Mouse (Mus musculus) adrenal gland, adult 18-20 months (tissue): Measurements from ENCODE around the gene Bbs10. TPM values are rescaled to one million over a fixed set of nuclear protein-coding genes. Genes with fewer than 3 reads are reported as not detected.
A peak's percentile ranks its signal among the peaks of the same experiment; 100 is the strongest.

Experiments
- DNase-seq, 2 experiments: peaks; one replicate each; pipeline ENCODE4 v3.0.0; 2021 to 2022; ENCODE audit warnings: low spot score in 2 of 2
- long read RNA-seq, 2 experiments: library from polyadenylated mRNA; stranded (forward); transcript quantifications; one replicate each; pipeline ENCODE4 v2.0.0; 2021
- total RNA-seq, 2 experiments: library from RNA; stranded (reverse); gene quantifications; 1 replicate in 1 of 2; 2 replicates in 1 of 2; pipeline ENCODE4 v1.2.3; 2021

The Bbs10 gene
- total RNA-seq = 1 to 10 TPM; 3.8 to 4.4 TPM
- long read RNA-seq, experiment 1, partial matches to known transcripts = 0 of 5 reads
- long read RNA-seq, experiment 1, other reads (novel, unspliced or antisense) = 0 of 5 reads
- long read RNA-seq, experiment 2, transcript Bbs10-201 (2 exons, 2,744 nt) = major isoform, 10 of 10 reads
- long read RNA-seq, experiment 2, partial matches to known transcripts = 0 of 10 reads
- long read RNA-seq, experiment 2, other reads (novel, unspliced or antisense) = 0 of 10 reads

DNA sequence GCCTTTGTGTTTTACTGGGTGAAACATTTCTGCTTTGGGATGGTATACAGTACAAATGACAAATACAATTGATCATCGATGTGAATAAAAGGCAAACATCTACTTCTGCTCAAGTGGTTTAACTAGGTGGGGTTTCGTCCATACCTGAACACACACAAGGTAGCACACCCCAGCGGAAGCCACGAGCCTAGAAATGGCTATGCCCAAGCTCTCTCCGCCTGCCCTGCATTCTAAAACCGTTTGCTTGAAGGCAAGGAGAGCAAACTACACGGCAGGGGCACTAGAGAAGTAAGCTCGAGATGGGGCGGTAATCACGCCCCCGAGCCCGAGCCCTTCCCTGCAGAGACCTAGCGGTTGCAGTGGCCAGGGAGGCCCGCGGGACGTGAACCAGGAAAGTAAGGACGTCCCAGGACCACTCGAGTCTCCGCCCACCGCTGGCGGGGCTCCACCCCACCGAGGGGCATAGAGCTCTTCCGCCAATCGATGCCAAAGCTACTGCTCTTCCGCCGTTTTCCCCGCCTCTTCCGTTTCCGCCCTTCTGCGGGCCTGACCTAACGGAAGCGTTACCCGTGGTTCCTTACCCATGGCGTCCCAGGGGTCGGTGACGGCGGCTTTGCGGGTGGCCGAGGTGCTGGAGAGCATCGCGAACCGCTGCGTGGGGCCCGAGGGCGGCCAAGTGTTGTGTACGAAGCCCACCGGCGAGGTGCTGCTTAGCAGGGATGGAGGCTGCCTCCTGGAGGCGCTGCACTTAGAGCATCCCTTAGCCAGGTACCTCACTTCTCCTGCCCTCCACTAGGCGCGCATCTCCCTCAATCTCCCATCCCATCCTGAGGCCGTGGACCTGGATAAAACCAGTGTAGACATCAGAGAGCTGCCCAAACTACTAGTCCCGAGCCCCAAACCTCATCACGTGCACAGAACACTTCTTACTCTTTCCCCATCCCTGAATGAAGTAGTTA lies at the start of gene Bbs10:
TSS of gene Bbs10 (plus strand) at position 540 of the 959 bp plus-strand sequence.
- peak; percentile 91 to 95 for DNase-seq

DNA sequence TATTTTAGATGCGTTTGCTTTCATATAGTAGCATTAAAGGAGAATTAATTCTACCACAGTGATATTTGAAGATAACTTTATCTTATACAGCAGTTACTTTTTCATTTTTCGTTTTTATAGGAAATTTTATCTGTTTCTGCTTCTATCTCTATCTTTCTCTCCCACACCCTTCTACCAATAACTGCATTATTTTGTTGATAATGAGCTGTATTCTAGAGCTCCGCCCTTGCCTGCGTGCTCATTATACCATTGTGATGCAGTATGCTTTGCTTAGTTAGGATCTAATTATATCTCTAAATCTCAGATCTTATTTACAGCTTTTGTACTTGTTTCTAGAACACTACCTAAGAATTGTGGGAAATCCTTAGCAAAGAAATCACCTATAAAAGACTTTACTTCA lies 48.3 kb upstream of the Bbs10 start:
- DNase-seq = no peak

DNA sequence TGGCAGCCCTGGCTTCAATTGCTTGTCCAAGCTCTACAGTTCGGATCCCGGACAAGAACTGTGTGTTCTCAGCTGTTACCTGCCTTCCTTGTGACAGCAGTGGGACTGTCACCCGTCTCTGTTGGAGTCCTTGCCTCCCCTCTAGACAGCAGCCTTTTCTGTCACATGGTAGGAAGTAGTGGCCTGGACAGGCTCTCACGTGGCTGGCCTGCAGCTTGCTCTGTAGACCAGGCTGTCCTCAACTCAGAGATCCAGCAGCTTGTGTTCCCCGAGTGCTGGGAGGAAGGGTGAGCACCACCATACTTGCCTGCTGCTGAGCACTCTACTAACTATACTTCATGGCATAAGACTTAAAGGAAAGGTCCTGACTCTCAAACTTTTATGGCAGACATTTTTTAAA lies 46.8 kb upstream of the Bbs10 start:
- no peak for DNase-seq

DNA sequence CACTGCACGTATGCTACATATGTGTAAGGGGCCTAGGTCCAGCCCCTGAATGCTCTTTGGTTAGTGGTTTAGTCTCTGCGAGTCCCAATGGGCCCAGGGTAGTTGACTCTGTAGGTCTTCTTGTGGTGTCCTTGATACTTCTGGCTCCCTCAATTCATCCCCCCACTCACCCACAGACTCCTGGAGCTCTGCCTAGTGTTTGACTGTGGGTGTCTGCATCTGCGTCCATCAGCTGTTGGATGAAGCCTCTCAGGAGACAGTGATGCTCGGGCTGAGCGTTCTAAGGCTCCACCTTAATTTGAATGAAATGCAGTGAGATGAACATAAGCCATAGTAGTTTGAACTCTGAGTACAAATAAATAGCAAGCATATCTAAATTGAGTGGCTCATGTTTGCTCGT lies 43.3 kb upstream of the Bbs10 start:
- DNase-seq = no peak

DNA sequence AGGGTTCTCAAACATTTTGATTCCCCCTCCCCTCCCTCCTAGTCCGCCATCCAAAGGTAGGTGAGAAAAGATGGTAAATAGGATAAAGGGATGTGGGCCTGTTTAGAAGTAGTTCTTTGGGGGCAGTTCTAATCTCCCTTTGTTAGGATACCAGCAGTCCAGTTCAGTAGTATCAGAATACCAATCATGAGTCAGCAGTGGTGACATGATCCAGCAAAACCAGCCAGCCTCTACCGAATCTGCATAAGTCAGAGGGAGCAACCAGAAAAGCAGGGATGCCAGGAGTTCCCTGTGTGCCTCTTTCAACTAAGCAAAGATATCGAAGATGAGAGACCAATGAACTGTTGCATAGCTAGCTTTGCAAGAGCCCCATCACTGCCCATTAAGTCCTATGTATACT lies 42.3 kb upstream of the Bbs10 start:
- no peak for DNase-seq

DNA sequence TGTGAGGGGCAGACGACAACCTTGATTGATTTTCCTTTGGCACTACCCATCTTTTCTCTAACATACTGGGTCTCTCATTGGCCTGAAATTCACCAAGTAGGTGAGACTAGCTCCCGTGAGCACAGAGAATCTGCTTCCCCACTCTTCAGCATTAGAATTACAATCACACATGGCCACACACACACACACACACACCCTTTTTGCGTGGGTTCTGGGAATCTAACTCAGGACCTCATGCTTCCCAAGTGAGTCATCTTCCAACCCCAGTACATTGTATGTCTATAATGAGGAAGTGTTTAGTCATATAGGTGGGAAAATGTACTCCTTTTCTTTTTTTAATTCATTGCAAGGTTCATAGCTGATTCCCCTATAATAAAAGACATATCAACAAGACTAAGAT lies 41.1 kb upstream of the Bbs10 start:
- DNase-seq = no peak

DNA sequence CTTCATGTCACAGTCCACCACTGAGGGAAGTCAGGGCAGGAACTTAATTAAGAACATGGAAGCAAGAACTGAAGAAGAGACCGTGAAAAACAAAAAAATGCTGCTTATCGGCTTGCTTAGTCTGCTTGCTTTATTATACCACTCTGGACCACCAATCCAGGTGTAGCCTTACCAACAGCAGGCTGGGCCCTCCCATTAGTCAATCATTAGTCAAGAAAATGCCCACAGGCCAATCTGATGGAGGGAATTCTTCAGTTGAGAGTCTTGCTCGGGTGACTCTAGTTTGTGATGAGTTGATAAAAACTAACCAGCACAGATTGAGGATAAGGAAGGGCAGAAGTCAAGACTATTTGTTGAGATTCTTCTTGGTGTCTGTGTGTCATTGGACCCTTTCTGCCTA lies 40.2 kb upstream of the Bbs10 start:
- DNase-seq = no peak

DNA sequence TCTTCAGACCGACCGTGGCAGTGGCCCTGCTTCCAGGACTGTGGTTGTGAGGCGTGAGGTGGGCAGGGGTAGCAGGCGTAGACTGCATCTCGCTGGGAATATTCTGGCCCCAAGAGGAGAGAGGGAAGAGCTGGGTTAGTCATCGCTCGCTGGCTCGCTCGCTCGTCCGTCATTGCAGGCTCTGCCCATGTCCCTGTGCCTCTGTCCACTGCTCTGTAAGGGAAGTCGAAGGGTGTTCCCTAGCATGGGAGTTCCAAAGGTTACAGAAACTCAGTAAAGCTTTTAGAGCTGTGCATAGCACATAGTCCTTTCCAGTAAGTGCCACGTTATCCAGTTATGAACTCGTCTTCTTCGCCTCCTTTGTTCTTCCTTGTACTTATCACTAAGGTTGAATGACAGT lies 26.8 kb upstream of the Bbs10 start:
- DNase-seq = no peak

DNA sequence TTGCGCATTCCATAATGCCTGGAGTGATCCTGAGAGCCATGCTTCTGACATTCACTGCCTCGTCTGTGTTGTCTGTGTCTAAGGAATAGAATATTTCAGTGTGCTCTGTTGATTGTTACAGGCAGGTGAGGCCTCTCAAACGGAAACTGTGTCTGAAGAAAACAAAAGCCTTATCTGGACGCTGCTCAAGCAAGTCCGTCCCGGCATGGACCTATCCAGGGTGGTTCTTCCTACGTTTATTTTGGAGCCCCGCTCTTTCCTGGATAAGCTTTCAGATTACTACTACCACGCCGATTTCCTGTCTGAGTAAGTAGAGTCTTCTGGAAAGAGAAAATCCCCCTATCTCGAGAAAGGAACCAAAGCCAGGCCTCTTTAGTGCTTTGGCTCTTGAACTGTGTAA lies 25.6 kb upstream of the Bbs10 start:
- no peak for DNase-seq

DNA sequence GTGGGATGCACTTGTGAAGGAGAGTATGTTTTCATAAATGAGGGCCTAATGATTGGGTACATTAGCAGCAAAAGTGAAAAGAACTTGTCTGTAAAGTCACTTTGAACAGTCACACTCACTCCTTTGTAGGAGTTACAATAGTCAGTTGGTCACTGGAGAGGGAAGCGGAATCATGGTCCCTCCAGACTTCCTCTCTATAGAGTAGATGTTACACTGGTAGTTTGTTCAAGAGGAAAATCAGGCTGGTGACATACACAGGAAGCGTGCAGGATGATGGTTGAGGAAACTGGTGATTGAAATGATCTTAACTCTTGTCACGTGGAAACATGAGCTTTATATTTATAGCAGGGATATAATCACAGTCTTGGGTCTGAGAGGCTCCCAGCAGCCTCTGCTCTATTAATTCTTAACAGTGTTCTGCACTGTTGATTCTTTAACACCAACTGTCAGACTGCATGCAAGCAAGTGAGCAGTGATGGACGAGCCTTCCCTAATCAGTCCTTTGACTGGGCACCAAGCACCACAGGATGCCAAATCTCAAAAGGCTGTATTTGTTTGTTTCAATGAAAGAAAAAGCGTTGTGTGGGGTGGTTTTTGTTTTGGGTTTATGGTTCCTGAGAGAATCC lies 24.9 kb upstream of the Bbs10 start:
- no peak for DNase-seq

DNA sequence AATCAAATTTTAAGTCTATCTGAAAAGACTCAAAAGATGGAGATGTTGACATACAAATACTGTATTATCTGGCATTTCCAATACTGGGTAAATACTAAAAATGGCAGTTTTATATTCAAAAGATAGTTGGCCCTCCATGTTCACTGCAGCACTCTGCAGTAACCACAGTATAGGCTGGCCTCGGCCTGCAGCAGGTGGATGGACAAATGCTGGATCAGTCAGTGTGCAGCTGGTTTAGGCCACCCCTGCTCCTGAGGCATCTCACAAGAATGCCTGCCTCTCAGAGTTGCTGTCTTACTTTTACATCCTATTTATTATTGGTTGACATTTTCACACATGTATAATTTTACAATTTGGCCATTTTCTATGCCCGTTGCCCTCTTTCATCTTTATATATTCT lies 22.7 kb upstream of the Bbs10 start:
- no peak for DNase-seq

DNA sequence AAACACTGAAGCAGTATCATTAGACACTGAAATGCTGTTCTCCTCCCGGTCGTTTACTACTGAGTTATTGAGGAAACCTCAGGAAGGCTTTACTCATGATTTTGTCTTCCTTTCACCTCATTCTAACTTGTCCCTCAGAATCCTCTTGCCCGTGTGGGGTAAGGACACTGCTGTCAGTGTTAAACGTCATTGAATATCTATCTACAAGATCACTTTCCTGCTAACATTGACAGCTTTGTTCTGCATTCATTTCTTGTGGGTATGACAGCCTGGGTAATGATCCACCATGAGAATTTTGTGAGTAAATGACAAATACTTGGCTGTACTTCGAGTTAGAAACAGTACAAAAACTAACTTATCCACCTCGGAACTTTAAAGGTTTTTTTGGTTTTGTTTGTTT lies 848 bp upstream of the Bbs10 start:
- no peak for DNase-seq

DNA sequence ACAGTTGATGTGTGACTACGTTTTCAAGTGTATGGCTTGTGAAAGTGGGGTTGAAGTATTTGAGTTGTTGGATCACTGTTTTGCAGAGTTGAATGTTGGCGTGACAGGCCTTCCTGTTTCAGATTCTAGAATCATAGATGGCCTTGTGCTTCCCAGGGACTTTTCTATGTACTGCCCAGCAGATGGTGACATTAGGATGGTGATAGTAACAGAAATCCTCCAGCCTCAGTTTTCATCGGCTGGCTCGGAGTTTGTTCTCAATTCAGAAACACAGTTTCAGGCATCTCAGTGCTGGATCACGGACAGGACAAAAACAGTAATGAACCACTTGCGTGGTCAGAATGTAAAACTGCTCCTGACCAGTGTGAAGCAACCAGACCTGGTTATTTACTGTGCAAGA lies 1.1 kb downstream of the Bbs10 start:
- peak in 1 of 2 experiments; percentile 5 for DNase-seq

DNA sequence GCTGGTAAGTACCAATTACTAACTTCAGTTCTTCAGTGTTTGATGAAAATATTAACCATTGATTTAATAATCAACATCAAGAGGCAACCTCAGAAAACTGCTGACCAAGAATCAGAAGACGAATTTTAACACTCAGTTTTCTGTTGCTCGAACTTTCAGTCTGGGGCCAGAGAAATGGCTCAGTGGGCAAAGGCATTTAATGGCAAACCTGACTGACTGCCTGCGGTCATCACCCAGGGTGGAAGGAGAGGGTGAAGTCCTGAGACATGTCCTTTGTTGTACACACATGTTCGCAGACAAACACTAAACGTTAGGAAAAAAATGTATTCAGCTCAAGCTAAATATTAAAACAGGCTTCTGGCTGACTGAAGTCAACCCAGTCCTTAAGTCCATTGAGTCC lies 2.6 kb downstream of the Bbs10 start:
- DNase-seq = no peak

DNA sequence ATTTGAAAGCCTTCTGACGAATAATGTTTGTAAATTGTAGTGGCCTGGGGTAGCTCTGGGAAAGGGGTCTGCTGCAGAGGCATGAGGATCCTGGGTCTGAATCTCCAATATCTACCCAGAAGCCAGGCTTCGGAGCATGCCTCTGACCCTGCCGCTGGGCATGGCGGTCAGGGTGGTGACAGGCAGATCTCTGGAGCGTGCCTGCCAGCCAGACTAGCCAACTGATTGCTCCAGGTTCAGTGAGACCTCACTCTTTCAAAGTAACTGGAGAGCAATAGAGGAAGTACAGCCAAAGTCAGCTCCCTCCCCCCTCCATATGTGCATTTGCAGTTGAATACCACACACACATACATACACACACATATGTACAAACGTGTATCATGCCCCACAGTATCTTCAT lies 4.0 kb downstream of the Bbs10 start:
- DNase-seq = no peak

DNA sequence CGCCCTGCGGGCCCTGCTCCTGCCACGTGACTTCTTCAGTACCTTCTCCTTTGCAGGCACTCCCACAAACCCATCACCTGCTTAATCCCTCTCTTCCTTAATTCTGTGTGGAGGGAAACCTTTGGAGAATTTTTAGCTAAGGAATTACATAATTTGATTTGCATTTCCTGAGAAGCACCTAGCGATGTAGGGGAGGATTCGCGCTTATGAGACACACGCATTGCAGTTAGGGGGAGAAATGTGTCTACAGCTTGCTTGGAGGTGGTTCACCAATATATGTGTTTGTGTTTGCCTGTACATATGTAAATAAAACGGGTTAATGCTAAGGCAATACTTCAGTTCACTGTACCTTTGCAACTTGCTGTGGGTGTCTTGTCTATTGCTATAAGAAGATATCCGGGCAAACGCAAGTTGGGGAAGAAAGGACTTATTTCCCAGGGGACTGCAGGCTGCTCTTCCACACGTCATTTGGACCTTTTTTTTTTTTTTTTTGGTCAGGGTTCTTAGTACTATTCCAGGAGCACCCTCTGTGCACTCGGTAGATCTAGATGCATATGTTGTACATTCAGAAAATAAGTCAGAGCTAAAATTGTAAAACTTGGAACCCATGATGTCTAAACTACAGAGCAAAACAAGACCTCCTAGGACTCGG lies 10.5 kb downstream of the Bbs10 start:
- no peak for DNase-seq

DNA sequence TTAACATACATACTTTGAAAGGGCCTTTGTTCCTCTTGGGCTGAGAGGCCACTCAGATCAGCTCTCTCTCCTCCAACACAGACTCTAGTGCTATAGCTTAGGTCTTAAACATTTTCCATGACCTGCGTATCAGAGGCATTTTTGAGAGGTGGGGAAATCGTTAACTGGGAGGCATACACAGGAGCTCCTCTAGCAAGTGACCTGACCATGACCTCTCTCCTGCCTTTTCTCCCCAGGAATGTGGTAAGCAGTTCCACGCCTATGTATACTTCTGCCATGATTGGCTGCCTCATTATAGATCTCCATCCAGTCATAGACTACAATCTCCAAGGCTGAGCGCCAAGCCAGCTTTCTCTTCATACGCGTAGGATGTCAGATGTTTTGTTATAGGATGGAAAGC lies 14.8 kb downstream of the Bbs10 start:
- no peak for DNase-seq

DNA sequence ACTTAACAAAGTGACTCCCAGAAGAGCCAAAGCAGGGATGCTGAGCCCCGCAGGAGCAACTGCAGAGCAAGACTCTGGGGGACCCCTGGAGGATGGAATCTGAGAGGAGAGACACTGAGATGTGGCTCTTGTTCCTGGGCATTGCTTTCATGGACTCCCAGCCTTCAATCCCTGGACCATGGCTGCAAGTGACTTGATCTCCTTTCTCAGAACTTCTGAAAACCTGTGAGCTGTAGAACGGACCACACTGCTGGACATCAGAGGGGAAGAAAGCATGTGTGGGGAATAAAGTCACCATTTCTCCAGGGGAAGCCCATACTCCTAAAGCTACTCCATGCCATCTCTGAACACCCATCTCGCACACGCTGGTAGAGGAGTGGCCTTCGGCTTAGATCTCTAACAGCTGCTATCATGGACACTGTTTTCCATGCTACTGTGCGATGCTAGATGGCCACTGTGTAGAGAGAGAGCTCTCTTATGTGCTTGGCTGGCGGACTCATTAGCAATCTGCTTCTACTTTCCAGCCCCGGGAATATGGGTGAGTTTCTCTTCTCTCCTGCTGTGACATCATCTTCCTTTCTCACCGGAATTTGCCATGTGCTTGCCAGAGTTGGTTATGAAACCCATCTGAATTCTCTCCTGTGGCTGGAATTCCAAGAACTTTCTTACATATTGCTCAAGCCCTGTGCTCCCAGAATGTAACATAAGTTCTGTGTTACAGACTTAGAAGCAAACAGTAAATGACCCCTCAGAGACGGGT lies 16.3 kb downstream of the Bbs10 start:
- DNase-seq = no peak

DNA sequence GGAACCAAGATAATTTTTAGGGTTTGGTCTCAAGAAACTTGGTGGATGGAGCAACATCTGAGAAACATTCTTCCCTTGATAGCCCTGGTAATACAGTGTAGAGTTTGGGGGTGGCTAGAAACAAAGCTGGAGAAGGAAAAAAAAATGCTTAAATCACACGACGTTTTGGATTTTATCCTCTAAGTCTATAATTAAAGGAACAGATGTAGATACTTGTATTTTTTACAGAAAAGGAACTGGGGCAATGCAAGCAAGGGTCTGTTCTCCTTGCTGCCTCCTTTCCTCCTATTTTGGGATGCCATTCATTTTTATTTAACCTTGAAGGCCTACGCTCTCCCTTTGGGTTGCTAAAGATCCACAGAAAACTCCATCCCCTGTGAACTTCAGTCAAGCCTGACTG lies 17.5 kb downstream of the Bbs10 start:
- no peak for DNase-seq

DNA sequence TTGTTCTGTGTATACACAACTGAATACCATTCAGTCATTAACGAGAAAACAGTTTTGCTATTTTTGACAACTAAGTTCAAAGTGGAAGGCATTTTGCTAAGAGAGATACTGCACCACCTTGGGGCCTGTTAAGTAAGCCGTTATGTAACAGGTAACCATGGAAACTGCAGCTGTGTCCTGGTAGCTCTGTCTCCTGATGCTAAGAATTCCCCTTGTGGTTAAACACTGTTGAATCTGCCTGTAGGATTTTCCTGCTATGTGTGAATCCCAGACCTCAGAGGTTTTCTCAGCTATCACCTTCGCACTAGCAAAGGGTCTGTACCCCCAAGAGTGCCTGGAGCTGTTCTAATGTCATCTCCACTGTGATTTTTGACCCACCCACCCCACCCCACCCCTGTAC lies 19.5 kb downstream of the Bbs10 start:
- DNase-seq = no peak
